Mouse (Mus musculus): ENCODE data around the gene Pcdh15. TPM values are rescaled to one million over a fixed set of nuclear protein-coding genes. Genes with fewer than 3 reads are reported as not detected.

Pcdh15 gene
- total RNA-seq, 2 experiments from 2014 or later = not detected

DNA sequence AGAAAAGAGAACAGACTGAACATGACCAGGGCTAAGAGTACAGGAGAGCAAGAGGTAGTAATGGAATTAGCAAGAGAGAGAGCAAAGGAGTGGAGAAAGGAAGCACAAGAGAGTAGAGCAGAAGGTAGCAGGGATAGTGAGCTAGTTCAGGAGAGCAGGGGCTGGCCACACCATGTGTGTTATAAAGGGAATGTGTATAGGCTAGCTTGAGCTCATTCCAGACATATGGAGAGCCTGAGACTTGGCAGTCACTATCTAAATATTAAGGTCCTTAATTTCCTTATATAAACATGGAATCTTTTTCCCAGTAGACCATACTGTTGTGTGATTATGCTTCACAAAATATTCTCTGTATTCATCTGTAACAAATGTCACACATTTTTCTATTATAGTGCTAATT is 1159.5 kb downstream of the Pcdh15 start:
- no peak for ATAC-seq (replicated peaks; ENCODE audit: poor library complexity)

DNA sequence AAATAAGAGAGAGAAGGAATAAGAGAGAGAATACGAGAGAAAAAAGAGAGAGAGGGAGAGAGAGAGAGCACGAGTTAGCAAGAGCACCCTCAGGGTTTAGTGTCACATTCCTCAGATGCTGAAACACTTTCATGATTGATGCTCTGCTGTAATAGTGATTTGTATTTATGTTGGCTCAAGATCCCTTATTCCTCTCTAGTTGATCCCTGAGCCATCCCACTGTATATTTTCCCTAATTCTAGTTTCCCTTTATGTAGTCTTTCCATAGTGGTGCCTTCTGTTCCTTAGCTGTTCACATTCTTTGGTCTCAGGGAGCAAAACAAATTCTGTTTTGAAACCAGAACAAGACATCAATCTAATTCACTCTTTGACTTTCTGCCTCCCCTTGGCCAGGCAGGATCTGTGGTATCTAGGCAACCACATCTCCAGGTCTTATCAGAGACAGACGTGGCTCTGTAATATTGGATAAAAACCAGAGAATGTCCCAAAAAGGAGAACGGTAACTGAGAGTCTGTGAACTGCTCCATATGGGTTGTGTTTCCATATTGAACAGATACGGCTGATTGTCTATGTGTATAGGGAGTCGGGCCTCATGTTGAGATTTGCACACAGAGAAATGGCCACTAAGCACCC is 1170.6 kb downstream of the Pcdh15 start:
- ATAC-seq (replicated peaks; ENCODE audit: poor library complexity) = no peak

DNA sequence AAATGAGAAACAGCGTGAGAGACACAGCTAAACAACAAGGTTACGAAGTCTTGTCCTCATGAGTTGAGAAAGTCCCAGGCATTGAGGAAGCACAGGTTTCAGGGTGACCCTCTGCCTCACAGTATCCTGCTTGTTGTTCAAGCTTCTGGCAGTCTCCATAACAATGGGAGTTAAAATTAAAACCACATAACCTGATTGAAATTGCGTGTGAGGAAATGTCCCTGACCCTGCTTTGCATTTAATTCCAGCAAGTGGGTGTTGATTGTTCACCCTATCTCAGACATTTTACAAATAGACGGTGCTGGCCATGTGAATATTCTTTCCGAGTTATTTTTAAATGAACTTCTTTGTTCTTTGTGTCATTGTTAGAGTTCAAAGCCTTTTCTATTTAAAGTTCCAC is 1171.8 kb downstream of the Pcdh15 start:
- no peak for ATAC-seq (replicated peaks; ENCODE audit: poor library complexity)

DNA sequence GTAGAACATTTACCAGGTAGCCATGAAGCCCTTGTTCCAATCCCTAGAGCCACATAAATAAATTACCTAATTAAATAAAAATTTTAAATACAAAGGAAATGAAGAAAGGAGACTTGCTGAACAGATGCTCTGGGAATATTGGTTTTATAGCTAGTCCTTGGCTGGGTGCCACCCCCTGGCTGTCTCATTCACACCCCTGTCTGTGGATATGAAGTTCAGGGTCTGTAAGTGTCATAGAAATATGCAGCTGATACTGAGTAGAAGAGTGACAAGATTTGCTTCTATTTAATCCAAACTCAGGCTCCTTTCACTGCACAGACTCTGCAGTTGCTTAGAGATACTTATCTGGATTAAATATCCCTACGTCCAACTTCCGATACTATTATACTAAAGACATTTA is 1205.0 kb downstream of the Pcdh15 start:
- ATAC-seq (replicated peaks; ENCODE audit: poor library complexity) = no peak

DNA sequence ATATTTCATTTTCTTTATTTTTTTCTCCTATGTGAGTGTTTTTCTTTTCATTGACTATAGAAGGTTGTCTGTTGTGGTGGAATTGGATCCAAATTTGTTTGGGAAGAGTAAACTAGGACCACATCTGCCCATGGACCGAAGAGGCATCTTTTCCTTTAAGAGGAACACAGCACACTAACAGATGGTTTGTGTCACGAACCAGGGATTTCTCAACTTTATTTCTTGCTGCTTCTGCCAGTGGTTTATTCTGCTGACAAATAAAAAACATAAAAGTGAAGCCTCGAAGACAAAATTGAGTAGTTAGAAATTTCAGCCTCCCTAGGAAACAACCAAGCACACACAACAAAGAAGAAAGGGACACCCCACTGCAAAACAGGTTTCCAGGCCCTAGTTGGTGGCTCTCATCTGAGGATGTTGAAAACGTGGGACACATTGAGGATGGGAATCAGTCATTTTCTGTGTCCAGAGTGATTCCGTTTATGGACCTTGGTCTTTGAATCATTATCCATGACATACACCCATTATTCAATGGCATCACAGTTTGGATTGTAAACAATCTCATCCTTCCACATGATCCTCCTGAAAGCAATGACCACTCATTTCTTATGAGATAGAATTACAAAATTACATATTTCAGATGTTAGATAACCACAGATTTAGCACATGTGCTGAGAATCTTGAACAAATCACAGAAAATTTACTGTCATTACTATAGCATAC is 1206.5 kb downstream of the Pcdh15 start:
- ATAC-seq (replicated peaks; ENCODE audit: poor library complexity) = no peak

DNA sequence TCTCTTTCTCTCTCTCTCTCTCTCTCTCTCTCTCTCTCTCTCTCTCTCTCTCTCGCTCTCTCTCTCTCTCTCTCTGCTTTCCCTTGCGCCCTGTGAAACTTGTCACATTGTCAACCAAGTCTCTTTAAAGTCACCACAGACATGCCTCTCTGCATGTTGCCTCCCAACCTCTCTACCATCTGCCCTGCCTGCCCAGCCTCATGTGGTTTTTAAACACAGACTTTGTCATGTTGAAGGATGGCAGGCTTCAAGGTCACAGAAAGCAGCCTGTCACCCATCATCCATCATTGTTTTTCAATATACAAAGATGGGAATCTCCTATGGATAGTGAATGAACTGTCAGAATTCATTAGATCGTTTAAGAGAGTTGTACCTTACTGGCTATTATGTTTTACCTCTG is 1207.9 kb downstream of the Pcdh15 start:
- no peak for ATAC-seq (replicated peaks; ENCODE audit: poor library complexity)

DNA sequence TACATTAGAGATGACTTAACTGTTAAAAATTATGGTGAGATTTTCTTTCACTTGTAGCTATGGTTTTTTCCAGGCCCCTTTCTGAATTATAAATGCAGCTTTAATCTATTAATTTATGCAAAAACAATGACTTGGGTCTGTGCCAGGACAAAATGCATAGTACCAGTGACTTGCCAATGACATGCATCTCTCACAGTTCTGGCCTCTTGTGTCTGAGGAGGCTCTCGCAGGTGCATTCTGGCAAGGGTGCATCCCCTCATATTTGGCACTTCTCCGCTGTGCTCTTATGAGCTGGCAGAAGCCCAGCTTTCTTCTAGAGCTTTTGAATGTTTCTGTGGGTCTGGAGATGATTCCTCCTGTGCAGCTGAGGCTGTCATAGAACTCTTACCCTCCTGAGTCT is 1216.9 kb downstream of the Pcdh15 start:
- ATAC-seq (replicated peaks; ENCODE audit: poor library complexity) = no peak

DNA sequence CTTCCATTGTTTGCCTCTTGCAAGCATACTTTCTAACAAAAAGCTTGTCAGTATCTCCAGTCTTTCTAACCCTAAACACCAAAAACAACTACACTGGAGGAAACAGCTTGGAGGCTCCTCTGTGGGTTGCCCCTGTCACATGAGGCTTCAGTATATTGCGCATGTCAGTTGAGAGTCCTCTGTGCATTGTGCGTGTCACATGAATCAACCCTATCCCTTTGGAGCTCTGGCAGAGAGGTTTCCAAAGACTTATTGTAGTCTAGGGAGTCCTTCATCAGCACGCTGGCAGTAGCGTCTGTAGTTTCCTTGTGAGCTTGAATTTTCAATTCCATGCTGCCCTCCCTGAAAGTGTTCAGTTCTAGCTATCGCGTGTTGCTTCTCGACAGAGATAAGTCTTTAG is 1236.3 kb downstream of the Pcdh15 start:
- ATAC-seq (replicated peaks; ENCODE audit: poor library complexity) = no peak

DNA sequence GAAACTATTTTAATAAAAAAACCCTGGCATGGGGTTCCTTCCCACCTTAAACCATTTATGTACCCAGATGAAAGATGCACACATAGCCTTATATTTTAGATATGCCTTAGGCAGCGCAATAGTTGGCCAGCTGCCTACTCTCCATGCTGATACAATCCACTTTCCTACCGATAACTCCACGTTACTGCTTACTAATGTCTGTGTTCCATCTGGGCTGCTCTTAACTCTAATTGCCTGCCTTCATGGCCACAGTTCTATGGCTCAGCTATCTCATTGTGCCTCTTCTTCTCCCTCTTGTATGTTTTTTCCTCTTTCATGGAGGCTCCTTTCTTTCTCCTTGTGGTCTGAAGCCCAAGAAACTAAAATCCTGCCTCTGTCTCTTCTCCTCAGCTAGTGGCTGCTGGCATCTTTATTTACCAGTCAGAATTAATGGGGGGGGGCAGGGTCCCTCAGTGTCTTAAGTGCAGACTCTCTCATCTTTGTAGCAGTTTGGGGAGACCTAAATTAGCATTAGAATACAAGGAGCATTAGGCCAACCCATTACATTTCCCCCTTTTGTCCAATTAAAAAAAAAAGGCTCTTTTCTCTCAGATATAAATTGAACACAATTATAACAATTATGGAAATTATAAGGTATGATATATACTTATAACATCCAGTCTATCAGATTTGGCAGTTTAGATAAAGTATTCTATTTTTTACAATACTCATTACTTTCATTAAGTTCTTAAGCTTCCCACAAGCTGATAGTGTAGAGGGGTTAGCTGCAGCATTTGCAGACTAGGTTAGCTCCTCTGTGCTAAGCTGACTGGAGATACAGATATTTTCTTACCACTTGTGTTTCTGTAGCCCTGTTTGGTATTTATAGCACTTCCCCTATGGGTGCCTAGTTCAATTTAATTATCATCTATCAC is 1240.4 kb downstream of the Pcdh15 start:
- ATAC-seq (replicated peaks; ENCODE audit: poor library complexity) = no peak

DNA sequence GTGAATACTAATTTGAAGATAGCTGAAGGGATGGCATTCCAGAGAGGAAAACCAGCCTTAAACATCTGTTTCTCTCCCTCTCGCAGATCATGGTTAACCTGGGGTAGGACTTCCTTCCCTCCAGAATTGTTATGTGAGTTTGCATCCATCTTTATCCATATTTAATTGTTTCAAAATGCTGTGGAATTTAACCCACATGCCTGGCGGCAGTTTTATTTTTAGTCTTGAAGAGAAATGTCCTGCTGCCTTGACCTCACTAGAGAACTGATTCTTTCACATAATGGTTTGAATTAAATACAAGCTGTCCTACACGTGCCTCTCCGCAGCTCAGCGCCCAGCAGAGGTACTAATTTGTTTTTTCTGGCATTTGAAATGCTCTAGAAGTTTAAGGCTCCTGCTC is 1260.4 kb downstream of the Pcdh15 start:
- ATAC-seq (replicated peaks; ENCODE audit: poor library complexity) = no peak

DNA sequence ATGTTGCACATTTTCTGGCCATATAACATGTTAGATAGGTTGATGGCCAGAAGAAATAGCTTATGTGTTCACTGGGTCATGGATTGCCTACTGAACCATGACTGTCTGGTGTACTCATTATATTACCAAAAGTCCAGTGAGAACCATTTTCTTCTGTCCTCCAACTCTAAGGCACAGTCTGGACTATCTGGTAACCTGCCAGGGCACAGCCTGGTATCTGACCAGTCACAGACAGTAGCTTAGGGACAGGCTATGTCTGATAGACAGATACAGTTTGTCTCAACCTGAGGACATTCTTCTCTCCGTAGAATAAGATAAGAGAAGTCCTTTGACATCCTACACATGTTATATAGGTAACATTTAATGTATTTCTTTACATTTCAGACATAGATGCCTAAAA is 1279.6 kb downstream of the Pcdh15 start:
- no peak for ATAC-seq (replicated peaks; ENCODE audit: poor library complexity)

DNA sequence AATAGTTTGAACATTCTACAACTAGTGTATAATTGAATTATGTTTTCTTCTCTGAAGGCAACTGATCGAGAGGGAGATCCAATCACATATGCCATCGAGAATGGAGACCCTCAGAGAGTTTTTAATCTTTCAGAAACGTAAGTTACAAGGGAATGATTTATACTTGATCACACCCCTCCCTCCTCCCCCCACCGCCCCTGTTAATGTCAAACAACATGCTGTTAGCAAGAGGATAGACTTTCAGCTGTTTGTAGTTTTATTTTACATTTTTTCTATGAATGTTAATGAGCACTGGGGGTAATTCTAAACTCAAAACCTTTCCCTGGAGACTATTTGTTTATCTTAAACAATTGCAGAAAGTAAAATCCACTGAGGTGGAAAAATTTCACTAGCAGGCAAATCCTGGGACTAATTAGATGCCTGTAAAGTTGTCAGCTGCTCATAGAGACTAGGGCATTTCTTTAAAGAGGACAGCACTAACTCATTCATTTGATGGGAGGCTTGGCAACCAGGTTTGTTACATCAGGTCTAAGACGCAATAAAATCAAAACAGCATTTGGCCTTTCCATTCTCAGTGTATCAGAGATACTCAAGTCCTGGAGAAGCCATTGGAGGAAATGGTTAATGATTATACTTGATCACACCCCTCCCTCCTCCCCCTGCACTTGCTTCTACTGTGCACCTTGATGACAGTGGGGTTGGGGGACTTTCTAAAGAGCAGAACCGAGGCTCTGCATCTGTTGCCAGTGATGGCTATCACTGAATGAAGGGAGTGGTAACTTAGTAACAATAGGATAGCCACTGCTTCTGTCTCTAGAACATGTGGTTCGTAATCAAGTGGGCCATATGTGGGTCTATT is 1280.4 kb downstream of the Pcdh15 start:
- ATAC-seq (replicated peaks; ENCODE audit: poor library complexity) = no peak

DNA sequence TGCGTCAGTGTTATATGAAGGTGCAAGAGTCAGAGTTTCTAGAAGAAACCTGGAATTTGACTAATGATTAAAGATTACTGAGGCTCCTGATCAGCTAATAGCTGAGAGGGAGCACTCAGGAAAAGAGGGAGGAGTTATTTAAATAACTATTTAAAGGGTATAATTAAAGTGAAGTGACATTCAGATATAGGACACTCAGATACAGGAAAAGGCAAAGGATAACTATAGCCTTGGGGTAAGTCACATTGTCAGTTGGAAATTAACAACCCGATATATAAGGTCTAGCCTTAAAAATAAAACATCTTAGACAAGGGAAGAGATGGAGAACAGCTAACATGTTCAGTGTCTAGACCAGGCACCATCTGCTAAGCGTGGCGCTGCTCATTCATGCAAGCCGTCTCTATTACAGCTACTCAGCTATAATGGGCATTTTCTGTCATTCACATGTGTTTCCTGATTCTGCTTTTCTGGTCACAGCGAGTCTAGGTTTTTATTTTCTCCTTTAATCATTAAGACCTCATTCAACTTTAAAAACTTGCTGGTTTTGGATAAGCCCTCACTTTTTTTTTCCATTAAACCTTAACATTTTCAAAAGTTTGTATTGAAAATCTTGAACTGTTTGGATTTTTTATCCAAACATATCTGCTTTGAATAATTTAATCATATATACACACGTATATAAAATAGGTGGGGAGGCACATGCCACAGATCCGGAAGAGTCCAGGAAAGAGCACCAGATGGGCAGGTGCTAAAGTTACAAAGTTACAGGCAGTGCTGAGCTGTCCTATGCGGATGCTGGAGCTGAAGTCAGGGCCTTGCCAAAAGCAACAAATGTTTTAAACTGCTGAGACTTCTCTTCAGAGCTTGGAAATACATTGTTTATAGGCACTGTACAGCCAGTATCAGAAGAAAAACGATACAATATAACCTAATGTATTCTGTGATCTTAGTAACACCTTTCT is 1288.7 kb downstream of the Pcdh15 start:
- no peak for ATAC-seq (replicated peaks; ENCODE audit: poor library complexity)

DNA sequence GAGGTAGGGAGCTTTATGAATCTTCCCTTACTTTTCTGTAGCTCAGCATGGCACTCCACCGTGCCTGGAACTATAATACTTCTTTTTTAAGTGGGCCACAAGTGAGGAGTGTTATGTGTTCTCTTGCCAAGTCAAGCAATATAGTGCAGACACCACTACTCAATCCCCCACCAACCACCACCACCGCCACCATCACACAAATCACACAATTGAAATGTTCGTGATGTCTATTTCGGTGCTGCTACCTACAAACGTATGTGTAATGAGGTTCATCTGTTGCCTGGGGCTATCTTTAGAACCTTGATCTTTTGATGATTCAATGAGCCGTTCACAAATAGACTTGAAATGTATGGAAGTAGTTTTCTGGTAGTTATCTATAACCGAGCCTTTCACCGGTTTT is 1304.0 kb downstream of the Pcdh15 start:
- no peak for ATAC-seq (replicated peaks; ENCODE audit: poor library complexity)

DNA sequence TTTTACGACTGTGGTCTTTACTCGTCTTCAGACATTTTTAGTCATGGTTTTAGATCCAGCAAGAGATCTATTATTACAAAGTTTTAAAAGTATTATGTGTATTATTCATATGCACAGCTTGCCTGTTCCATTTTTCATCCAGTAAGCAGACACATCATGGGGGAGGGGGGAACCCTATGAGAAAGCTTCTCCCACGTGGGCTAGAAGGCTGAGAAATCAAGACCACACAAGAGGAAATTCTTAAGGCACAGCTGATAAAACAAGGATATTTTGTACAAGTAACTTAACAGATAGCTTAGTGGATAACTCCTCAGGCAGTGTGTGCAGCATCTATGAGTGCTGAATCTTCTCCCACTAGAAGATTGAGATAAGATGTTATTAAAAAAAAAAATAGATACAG is 1314.9 kb downstream of the Pcdh15 start:
- no peak for ATAC-seq (replicated peaks; ENCODE audit: poor library complexity)

DNA sequence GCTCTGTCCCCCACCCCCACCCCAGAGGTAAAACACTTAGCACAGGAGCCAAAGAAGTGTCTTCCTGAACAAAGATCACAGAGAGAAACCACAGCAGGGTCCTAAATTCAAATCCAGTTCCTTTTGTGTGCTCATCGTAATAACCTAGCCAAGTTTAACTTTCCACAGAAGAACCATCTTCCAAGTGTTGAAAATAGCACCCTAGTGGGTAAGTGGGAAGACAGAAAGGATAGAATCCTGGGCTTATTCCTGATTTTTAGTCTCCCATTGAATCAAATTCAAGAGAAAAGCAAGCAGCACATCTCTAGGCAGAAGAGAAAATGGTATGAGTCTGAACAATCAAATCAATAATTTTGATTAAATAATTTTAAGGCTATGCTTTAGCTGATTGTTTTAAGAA is 1315.8 kb downstream of the Pcdh15 start:
- no peak for ATAC-seq (replicated peaks; ENCODE audit: poor library complexity)

DNA sequence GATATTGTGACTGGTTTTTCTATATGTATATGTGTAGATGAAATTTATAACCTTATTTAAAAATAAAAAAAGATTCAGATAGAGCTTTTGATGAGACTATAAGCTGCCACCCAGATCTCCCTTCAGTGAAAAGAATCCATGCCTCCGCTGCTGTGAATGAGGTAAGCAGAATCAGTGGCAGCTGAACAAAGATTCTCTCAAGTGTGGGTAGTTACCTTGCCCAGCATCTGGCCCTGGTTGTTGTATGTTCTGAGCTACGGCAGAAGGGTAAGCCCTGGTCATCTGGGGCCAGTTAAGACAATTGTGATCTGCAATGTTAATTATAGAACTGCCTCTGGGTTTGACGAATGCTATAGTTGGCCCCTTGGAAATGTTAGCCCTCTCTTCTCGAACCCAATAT is 1316.2 kb downstream of the Pcdh15 start:
- ATAC-seq (replicated peaks; ENCODE audit: poor library complexity) = no peak

DNA sequence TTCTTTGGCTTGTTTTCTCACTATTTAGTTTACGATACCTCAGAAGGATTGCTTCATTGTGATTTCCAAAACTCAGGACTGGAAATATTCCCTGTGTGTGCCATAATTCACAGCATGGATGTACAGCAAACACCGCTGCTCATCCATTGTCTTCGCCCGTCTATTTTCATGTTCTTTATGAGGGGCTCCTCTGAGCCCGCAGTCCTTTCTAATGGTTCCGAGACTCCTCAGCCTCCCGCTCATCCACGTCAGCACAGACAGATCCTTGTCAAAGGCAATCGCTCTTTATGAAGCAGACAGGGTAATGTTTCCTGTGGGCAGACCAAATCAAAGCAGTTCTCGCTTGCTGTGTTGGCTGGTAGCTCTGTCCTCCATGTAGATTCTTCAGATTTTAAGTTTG is 1316.8 kb downstream of the Pcdh15 start:
- ATAC-seq (replicated peaks; ENCODE audit: poor library complexity) = no peak

DNA sequence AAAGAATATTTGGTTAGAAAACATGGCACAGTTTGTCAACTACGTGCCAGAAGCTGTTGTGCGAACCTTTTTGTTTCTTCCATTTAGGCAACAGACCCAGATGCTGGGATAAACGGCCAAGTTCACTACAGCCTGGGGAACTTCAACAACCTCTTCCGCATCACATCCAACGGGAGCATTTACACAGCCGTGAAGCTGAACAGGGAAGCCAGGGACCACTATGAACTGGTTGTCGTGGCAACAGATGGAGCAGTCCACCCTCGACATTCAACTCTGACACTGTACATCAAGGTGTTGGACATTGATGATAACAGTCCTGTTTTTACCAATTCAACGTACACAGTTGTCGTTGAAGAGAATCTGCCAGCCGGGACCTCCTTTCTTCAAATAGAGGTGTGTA is 1350.9 kb downstream of the Pcdh15 start:
- no peak for ATAC-seq (replicated peaks; ENCODE audit: poor library complexity)

DNA sequence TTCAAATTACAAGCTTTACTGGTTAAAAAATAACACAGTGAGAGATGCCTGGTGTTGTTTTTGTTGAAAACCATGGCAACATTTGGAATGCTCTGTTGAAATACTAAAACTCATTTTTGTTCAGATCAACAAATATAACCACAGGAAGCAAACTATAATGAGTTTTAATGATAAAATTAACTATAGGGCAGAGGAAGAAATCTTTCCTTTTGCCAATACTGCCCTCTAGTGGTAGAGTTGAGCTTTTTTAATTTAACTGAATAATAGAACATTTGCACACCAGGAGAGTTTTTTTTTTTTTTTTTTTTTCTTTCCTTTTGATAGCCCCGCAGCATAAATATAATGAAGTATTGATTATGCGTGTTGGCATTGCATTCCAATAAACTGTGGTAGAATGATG is 1364.8 kb downstream of the Pcdh15 start:
- ATAC-seq (replicated peaks; ENCODE audit: poor library complexity) = peak; percentile 55; the same call in 1 of the 2 replicates
